Mouse (Mus musculus): ENCODE data around the gene Mn1. TPM values are rescaled to one million over a fixed set of nuclear protein-coding genes. Genes with fewer than 3 reads are reported as not detected.

Gene Mn1
- total RNA-seq, 2 experiments from 2014 or later, result 15.2 to 20.2 TPM

GRCm38 (mm10) chr5:111408470-111409105, 8.6 kb upstream of the Mn1 start:
- intact Hi-C loops (cut with DNase I), result no loop called here
- peak; percentile 38 to 63 for DNase-seq

DNA sequence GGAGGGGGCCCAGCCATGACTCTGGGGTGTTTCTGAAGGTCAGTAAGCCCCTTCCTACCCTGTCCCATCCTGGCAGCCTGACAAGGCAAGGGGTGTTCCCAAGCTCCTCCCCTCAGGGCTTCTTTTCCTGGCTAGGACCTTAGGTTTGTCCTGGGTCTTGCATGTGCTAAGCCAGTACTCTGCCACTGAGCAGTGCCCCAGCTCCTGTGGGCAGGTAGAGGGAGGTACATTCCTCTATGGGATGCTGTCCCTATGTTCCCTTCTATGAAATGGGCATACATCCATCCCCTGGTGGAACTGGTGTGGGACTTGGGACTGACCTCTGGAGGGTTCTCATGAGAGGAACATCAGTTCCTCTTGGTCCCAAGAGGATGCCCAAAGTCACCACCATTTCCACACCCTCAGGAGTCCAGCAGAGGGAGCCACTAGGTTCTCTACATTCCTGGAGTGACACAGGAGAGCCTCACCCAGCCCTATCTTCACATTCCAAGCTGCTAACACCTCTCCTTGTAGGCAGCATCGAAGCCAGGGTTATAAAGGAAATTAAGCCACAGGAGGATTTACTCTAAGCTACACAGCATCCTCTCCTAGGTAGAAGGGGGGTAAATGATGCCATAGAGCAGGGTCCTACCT, 7.6 kb upstream of the Mn1 start:
- intact Hi-C loops (cut with DNase I), result loop anchor here (10.0 kb wide), 2 partner anchors 385 to 605 kb away; no protein-coding TSS in a partner anchor
- peak in 1 of 2 experiments; percentile 32 for DNase-seq

- no peak for DNase-seq
- intact Hi-C loops (cut with DNase I), result loop anchor here (10.0 kb wide), 2 partner anchors 384 to 604 kb away; no protein-coding TSS in a partner anchor
Measured at GRCm38 (mm10) chr5:111410665-111411064, 6.5 kb upstream of the Mn1 start.

GRCm38 (mm10) chr5:111414192-111414591, 3.0 kb upstream of the Mn1 start:
- intact Hi-C loops (cut with DNase I), result loop anchor here (1.0 to 10.0 kb wide), 6 partner anchors 141 to 739 kb away; no protein-coding TSS in a partner anchor
- DNase-seq, result peak; percentile 84 to 85

DNA sequence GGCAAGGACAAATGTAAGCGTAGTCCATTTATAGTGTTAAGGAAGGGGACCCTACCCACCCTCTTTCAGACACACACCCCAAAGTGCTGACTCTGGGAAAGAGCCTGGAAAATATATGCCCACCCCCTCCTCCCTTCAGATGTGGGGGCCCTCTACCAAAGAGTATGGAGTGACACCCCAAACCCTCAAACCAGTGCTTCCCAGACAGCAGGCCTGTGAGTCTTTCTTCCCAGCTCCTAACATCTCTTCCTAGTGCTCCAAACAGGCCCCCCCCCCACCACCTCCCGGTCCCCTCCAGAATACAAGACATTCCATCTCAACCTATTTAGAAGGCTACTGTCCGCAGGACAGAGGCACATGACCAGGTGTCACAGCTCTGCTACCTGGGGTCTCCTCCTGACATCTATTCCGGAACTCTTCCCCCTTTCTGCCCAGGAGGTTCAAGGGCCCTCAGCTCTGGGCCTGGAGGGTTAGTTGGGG, 2.4 kb upstream of the Mn1 start:
- intact Hi-C loops (cut with DNase I), result loop anchor here (1.0 to 10.0 kb wide), 6 partner anchors 140 to 738 kb away; no protein-coding TSS in a partner anchor
- no peak for DNase-seq

DNA sequence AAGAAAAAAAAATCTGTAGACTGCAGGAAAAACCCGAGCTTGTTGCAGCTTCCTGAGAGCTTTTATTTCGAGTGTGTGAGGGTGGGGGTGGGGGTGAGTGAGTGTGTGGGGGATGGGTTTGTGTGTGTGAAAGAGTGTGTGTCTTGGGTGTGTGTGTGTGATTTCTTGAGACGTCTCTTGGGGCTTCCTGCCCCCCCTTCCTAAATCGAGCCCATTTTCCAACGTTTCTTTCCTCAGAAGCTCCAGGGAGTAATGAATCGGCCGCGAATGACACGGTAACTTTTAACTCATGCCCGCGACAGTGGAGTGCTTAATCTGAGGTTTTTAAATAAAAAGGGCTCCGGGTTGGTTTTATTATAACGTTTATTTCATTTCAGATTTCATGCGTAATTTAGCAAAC, 1.6 kb upstream of the Mn1 start:
- intact Hi-C loops (cut with DNase I), result loop anchor here (2.0 to 10.0 kb wide), 4 partner anchors 139 to 599 kb away; no protein-coding TSS in a partner anchor
- no peak for DNase-seq

- peak in 1 of 2 experiments; percentile 22 for DNase-seq
- intact Hi-C loops (cut with DNase I), result loop anchor here (2.0 to 10.0 kb wide), 3 partner anchors 51 to 599 kb away; no protein-coding TSS in a partner anchor
Measured at GRCm38 (mm10) chr5:111416048-111416447, 1.1 kb upstream of the Mn1 start.

DNA sequence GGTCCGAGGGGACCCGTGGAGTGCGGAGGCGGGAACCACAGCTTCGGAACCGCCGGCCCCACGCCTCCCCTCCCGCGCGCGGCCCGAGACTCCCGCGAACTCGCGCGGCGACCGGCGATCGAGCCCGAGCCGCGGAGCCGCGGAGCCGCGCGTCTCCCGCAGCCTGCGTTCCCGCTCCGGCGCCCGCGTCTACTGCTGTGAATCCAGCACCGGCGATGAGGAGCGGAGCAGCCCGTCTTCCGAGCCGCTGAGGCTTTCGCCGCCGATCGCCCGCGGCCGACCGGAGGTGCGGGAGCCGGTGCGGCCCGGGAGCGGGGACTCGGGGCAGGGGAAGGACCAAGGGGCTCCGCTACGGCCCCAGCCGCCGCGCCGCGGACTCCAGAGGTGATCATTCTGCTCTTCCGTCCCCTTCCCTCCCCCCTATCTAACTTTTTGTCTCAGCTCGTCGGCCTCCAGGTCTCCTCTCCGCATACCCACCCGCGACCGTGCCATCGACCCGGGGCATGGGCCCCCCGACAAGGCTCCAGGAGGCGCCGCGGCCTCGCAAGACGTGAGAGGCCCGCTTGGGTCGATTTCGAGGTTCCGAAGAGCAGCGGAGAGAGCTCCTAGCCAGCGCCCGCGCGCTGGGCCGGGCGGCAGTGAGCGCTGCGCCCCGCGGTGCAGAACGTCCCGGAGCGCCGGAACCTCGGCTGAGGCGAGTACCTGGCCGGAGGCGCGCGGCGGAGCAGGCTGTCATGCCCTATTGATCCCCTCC, 393 bp downstream of the Mn1 start:
- intact Hi-C loops (cut with DNase I), result loop anchor here (1.0 to 10.0 kb wide), 4 partner anchors 49 to 597 kb away; no protein-coding TSS in a partner anchor
- peak; percentile 60 to 66 for DNase-seq

- DNase-seq, result peak; percentile 44 to 61
- intact Hi-C loops (cut with DNase I), result loop anchor here (10.0 kb wide), 2 partner anchors 376 to 596 kb away; no protein-coding TSS in a partner anchor
Measured at GRCm38 (mm10) chr5:111418202-111419120, 1.3 kb downstream of the Mn1 start.

- peak in 1 of 2 experiments; percentile 13 for DNase-seq
- intact Hi-C loops (cut with DNase I), result loop anchor here (10.0 kb wide), 2 partner anchors 376 to 596 kb away; no protein-coding TSS in a partner anchor
Measured at GRCm38 (mm10) chr5:111419121-111419881, 2.1 kb downstream of the Mn1 start.

- DNase-seq, result peak; percentile 14 to 37
- intact Hi-C loops (cut with DNase I), result no loop called here
Measured at GRCm38 (mm10) chr5:111420011-111420691, 3.0 kb downstream of the Mn1 start.

DNA sequence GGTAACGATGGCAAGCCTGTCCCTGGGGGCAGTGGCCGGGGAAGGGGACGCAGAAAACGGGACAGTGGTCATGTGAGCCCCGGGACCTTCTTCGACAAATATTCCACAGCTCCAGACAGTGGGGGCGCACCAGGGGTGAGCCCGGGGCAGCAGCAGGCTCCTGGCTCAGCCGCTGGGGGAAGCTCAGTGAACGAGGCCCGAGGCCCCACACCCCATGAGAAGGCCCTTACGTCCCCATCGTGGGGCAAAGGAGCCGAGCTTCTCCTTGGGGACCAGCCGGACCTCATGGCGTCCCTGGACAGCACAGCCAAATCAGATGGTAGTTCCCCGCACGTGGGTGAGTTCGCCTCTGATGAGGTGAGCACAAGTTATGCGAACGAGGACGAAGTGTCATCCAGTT, 3.7 kb downstream of the Mn1 start:
- intact Hi-C loops (cut with DNase I), result no loop called here
- no peak for DNase-seq

GRCm38 (mm10) chr5:111421424-111421823, 4.3 kb downstream of the Mn1 start:
- intact Hi-C loops (cut with DNase I), result no loop called here
- no peak for DNase-seq

DNA sequence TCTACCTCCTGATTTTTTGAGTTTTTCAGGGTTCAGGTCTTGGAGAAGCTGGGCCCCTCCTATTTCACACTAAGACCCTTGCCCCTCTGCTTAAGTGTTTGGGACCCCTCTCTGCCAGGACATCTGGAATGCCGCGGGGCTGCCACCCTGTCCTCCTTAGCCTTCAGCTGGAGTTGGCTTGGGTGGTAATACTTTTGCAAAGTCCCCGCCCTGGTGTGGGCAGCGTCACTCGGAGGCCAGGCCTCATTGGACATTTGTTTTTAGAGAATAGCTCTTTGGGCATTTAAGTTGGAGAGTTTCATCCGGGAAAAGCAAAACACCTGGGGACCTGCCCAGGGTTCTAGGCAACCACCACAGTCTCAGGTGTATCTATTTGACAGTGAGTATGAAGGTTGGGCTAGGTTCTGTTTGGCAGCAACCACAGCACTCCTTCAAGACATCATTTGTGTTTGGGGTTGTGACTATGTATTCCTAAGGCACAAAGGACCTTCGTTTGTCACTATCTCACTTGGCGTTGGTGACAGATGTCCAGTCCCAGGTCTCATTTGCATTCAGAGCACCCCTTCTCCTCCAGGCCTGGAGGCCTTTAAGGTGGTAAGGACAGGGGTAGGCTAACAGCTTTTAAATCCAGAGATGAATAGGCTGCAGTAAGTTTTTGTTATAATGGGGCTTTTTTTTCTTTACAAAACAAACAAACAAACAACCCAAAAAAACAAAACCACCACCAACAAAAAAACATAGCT, 5.1 kb downstream of the Mn1 start:
- DNase-seq, result no peak
- intact Hi-C loops (cut with DNase I), result no loop called here

- no peak for DNase-seq
- intact Hi-C loops (cut with DNase I), result no loop called here
Measured at GRCm38 (mm10) chr5:111423011-111423410, 5.8 kb downstream of the Mn1 start.

GRCm38 (mm10) chr5:111423616-111424015, 6.5 kb downstream of the Mn1 start:
- intact Hi-C loops (cut with DNase I), result no loop called here
- no peak for DNase-seq

GRCm38 (mm10) chr5:111425813-111426212, 8.7 kb downstream of the Mn1 start:
- intact Hi-C loops (cut with DNase I), result no loop called here
- no peak for DNase-seq

- no peak for DNase-seq
- intact Hi-C loops (cut with DNase I), result no loop called here
Measured at GRCm38 (mm10) chr5:111426249-111426648, 9.1 kb downstream of the Mn1 start.

Data from heart, postnatal 36 days (tissue).